Mouse (Mus musculus): ENCODE data around the gene Gm4871.
"Not testable (repeated sequence)": the region's sequence is repeated elsewhere in the genome, so short reads cannot be mapped to it uniquely, and the experiment has no call there.

Gene Gm4871

DNA sequence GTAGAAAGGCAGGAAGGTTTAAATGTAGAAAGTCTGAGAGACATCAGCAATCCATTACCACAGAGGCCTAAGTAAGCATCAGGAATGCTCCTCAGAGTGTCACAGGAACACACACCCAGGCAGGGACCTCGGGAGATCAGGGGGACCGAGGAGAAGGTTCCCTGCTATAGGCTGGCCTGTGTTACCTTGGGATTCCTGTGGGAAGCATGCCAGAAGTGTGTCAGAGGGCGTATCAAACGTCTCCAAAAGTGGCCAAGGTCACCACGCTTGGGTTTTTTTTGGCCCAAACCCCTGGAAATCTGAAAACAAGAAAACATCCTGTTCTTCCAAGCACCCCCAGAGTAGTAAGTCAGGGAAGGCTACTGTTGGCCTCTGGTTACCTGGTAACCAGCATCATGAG, at the start of gene Gm4871:
Gene Gm4871, minus strand, starts transcription at position 364 of the 400 bp plus-strand sequence.
- DNase-seq, result not testable (repeated sequence)

DNA sequence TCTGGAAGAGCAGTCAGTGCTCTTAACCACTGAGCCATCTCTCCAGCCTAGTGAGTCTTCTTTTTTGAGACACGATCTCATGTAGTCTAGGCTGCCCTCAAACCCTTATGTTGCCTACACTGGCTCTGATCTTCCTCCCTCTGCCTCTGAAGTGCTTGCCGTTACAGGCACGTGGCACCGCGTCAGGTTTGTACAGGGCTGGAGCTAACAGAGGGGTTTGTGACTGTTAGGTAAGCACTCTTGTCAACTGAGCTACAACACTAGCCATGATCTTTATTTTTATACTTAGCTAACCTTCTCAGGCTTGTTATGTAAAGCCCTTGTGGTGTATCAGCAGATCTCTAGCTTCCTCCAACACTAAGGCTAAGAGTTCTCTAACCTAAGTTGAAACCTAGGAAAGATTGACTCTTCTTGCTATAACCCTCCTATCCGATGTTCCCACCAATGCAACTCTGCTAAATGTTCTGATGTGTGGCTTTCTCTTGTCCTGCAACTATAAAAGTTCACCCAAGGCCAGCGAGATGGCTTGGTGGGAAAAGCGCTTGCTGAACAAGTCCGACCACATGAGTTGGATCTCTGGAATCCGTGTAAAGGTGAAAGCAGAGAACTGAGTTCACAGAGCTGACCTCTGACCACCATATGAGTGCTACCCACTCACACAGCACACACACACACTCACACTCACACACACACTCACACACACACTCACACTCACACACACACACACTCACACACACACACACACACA, 49.5 kb upstream of the Gm4871 start:
- DNase-seq, result no peak

DNA sequence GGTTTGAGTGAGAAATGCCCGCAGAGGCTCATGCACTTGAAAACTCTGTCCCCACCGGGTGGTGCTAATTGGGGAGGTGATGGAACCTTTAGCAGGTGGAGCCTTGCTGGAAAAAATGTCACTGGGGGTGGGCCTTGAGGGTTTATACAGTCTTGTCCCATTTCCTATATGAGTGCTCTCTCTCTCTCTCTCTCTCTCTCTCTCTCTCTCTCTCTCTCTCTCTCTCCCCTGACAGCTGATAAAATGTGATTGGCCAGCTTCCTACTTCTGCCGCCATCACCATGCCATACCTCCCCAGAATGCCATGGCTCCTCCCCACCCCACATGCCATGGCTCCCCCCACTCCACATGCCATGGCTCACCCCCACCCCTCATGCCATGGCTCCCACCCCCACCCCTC, 42.5 kb upstream of the Gm4871 start:
- DNase-seq, result no peak

DNA sequence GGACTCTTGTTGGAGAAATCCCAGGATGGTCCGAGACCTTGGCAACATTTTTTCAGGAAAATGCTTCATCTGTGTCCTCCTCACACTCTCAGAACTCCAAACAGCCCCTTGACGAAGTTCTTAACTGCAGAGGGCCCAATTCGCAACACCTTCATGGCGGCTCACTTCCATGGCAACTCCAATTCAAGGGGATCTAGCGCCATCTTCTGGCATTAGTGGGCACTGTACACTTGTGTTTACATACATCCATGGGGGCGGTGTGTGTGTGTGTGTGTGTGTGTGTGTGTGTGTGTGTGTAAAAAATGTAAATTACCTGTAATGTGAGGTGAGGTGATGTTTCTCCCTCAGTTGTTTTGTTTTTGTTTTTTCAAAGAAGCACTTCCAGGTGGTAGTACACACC, 38.8 kb upstream of the Gm4871 start:
- no peak for DNase-seq

DNA sequence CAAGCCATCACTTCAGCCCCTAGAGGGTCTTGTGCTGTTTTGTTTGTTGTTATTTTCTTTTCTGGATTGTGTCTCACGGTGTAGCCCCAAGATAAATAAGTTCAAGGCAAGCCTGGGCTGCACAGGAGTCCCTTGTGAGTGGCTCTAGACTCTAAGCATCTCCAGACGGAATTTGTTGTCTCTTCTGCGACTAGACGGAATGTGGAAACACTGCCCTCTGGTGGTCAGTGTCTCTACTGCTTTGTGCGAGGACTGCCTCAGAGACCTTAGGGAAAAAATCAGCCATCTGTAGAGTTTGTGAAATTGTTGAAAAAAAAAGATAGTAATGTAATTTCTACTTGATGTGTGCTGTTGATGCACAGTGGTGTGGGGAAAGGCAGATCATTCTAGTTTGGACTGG, 37.2 kb upstream of the Gm4871 start:
- DNase-seq, result peak; percentile 48

DNA sequence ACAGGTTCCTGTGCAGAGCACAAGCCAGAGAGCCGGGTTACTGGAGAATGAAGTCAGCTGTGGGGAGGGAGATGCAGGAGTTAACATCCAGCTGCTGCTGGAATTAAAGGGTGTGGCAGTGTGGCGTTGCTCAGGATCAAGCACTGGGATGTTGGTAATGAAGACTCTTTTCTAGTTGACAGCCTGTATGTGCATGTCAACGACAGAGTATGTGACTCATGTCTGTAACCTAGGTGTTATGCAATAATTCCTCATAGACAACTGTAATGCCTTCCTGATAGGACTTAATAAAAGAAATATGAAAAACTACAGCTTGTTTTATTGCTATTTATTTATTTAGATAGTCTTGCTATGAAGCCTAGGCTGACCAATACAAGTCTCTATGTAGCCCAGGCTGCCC, 36.3 kb upstream of the Gm4871 start:
- DNase-seq, result no peak

DNA sequence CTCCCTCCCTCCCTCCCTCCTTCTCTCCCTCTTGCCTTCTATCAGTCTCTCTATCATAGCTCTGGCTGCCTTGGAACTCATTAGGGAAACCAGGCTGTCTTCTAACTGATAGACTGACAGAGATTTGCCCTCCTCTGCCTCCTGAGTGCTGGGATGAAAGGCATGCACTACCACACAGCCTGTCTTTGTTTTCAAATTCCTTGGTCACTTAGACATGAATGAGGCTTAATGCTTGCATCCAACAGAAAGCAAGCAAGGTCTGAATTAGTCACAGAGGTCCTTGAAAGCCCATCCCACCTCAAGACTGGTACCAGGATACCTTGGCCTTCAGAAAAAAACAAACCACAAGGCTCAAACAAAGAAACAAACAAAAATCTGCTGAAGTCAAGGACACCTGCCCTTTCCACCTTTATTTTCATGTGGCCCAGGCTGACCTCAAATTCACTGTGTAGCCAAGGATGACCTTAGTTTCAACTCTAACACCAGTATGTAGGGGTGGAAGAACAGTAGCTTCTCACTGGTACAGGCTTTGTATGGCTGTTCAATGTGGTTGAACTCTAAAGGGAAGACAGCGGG, 32.3 kb upstream of the Gm4871 start:
- DNase-seq, result no peak

DNA sequence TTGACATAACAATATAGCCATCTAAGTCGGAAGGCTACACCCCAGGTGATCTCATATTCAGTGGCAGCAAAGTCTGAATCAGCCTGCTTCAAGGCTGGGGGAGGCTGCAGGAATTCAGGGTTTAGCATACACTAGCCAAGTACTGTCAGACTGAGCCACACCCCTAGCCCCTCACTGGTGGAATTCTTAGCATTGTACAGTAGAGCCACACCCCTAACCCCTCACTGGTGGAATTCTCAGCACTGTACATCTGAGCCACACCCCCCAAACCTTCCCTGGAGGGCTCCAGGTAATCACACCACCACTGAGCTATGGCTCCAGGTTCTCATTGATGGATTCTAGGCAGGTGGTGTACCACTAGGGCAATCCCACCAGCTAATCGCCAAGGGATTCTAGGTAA, 27.0 kb upstream of the Gm4871 start:
- DNase-seq, result no peak

DNA sequence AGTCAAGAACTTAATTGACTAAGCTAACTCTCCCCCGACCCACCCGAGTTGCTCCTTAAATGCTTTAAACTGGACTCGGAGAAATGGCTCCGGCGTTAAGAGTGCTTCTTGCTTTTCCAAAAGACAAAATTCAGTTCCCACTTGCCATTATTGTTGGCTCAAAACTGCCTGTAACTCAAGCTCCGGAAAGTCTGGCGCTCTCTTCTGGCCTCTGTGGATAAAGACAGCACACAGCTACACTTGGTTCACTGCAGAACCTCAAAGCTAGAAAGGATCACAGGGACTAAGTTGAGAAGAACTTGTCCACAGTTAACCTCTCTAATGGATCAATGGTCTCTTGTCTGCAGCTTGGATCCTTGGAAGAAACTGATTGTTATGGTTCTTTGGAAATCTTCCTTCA, 26.2 kb upstream of the Gm4871 start:
- DNase-seq, result no peak

DNA sequence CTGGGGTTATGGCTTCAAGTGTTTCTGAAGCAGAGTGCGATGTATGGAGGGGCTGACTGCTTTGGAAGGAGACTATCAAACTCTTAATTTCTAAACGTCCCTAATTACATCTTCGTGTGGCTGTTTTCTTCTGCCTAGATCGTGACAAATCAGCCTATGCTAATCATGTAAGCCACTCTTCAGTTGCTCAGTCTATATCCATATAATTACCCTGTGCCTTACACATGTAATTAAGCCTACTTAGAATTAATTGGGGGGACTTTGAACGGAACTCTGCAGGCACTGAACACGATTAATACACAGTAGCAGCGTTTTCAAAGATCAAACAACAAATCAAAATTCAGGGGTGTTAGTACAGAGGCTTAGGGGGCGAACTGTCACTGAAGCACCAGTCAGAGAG, 25.4 kb upstream of the Gm4871 start:
- DNase-seq, result no peak

DNA sequence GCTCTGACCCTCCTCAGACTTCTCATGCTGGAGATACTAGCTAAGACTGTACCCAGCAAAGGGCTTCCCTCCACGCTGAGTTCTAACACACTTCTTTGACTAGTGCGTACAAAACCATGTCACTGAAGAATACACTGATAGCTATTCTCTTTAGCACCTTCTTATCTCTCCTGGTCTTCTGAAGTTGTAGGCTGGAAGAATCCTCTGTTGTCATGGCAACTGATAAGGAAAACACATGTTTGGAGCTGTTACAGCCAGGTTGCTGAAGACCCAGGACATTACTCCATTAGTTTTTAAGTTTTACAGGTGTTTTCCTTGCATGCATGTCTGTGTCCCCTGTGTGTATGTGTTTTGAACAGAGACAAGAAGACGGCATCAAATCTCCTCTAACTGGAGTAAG, 21.6 kb upstream of the Gm4871 start:
- not testable (repeated sequence) for DNase-seq

DNA sequence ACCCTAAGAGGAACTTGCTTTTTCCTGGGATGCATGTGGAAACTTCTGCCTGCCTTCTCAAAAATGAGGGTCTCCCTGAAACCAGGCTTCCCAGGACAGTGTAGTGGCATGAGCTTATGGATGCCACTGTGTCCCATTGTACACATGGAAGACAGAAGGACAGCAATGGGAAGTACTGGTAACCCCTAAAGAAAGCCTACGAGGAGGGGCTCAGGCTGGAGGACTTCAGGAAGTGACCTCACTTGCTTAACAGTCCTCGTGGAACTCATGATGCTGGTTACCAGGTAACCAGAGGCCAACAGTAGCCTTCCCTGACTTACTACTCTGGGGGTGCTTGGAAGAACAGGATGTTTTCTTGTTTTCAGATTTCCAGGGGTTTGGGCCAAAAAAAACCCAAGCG, 10.1 kb upstream of the Gm4871 start, which contains the start of gene 1700018F24Rik:
Gene 1700018F24Rik, plus strand, starts transcription at position 301 of the 400 bp plus-strand sequence.
- not testable (repeated sequence) for DNase-seq

DNA sequence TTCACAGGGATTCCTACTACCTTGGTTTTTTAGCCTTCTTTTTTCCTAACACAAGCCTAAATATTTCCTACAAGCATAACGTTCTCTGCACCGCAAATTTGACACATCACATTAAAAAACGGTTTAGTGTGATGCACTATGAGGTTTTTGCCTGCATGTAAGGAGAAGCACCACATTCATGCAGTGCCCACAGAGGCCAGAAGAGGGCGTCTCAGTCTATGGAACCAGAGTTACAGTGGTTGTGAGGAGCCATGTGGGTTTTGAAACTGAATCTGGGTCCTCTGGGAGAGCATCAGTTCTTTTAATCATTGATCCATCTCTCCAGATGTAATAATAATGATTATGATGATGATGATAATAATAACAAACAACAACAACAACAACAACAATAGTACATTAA, 9.1 kb upstream of the Gm4871 start:
- no peak for DNase-seq

DNA sequence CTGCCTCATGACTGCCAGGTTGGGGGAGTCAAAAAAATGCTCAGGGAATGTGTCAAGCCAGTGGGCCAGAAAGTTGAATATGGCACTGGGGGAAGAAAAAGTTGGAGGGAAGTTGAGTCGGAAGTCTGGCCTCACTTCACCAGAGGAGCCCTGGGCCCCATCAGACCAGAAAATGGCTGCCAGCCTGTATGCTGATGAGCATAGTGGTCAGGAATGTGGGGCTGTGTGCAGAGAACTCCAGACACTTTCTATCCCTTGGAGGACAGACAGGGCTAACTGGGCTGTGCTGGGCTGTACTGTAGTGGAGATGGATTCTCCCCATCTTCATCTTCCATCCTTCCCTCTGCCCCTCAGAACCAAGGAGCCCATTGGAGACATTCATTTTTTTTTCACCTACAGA, 2.1 kb downstream of the Gm4871 start:
- not testable (repeated sequence) for DNase-seq

DNA sequence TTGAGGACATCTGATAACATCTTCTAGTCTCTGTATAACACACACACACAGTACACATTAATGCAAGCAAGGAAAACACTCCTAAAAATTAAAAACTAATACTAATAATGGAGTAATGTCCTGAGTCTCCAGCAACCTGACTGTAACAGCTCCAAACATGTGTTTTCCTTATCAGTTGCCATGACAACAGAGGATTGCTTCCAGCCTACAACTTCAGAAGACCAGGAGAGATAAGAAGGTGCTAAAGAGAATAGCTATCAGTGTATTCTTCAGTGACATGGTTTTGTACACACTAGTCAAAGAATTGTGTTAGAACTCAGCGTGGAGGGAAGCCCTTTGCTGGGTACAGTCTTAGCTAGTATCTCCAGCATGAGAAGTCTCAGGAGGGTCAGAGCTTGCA, 11.8 kb downstream of the Gm4871 start:
- not testable (repeated sequence) for DNase-seq

DNA sequence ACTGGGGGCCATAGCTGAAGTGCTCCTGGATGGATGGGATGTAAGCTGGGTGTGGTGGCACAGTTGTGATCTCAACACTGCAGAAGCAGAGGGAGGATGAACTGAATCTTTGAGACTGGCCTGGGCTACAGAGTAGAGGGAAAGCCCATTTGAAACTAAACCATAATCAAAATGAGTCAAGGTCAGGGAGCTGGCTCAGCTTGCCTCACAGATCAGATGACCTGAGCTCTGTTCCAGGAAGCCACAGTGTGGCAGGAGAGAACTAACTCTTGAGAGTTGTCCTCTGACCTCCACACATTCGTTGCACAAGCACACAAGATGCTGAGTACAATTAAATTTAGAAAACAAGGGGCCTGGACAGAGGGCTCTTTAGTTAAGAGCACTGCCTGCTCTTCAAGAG, 12.3 kb downstream of the Gm4871 start:
- not testable (repeated sequence) for DNase-seq

DNA sequence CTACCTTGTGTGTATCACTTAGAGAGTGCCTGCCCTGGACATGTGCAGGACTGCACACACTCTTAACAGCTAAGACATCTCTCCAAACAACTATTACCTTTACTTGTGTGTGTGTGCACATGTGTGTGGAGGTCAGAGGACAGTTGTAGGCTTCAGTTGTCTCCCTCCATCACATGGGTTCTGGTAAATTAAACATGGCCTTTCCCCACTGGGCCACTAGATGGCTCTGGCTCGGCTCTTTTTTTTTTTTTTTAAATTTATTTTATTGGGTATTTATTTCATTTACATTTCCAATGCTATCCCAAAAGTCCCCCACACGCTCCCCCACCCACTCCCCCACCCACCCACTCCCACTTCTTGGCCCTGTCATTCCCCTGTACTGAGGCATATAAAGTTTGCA, 15.8 kb downstream of the Gm4871 start:
- DNase-seq, result not testable (repeated sequence)

DNA sequence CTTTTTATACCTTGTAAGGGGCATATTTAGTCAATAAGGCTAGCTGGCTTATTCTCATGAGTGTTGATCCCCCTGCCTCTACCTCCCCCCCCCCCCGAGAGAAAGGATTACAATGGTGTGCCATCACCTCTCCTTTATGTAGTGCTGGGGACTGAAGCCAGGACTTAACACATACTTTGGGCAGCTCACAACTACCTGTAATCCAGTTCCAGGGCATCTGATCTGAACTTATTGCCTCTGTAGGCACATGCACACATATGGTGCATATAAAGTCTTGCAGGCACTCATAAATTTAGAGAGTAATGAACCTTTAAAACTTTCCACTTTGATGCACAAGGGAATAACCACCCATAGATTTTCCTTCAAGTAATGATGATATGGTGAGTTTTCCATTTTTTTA, 18.3 kb downstream of the Gm4871 start:
- DNase-seq, result no peak

DNA sequence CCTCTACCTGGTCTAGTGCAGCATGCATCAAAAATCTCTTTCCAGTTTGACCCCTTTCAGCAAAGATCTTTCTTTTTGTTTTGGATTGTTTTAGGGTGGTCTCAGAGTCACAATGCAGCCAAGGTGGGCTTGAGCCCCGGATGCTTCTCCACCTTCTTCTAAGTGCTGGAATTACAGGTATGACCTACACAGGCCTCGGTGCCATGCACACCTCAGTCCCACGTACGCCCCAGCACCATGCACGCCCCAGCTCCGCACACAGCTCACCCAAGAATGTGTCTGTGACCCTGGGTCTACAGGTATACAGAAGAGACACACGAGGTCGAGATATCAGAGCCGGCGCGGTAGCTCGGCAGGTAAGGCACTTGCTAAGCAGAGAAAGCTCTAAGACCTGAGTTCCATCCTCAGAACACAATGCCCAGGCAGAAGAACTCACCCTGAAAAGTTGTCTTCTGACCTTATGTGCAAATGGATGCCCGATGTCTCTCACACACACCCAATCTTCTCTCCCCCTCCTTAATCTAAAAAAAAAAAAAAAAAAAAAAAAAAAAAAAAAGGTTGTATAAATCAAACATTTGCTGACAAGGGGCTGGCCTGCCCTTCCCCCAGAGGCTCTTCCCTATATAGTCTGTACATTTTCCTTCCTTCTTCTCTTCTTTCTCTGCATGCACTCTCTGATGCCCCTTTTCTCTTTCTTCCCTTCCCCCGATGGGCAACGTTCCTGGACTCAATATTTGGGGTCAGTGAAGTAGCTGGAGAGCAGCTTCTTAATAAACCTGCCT, 23.5 kb downstream of the Gm4871 start:
- no peak for DNase-seq

DNA sequence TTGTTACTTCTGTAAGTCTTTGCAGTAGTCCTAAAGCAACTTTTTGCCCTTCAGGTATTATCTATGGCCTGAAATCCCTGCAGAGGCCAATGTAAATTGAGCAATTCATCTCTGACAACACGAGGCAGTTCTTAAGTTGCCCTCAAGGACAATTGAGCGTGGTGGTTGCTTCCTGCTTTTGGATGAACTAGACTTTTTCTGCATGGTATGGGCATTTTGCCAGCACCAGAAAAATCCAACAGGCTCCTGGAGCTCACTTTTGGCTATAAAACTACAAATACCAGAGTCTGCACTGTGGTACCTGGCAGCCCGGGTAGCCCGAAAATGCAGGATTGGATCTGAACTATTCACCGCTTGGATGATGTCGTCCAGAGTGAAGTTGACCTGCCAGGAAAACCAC, 27.0 kb downstream of the Gm4871 start:
- DNase-seq, result no peak

DNA sequence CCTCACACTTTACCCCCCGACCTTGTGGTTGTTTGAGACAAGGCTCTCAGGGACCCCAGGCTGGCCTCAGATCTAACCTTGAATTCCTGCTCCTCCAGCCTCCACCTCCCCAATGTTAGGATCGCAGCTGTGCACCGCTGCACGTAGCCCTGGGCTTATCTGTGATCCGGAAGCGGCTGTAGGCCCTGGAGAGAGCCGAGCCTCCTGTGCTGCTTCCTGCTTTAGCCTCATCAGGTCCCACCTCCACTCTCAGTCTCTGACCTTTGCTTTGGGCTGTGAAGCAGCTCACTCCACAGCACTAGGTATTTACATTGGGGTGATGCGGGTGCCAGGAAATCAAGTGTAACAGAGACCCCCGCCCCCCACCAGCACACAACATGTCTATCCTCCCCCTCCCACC, 28.1 kb downstream of the Gm4871 start:
- no peak for DNase-seq

DNA sequence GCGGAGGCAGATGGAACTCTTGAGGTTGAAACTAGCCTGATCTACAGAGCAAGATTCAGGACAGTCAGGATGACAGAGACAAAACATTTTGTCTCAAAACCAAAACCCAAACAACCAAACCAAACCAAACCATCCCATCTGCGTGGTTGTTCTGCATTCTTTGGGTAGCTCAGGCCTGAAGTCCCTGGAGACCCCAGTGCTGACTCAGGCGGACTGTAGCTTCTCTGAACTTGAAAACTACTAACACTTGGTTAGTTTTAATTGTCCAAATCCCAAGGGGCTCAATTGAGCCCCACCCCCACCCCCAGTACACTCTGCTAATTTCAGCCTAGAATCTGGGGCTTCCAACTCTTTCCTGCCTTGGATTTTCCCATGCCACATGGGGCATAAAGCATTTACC, 29.2 kb downstream of the Gm4871 start:
- DNase-seq, result no peak

DNA sequence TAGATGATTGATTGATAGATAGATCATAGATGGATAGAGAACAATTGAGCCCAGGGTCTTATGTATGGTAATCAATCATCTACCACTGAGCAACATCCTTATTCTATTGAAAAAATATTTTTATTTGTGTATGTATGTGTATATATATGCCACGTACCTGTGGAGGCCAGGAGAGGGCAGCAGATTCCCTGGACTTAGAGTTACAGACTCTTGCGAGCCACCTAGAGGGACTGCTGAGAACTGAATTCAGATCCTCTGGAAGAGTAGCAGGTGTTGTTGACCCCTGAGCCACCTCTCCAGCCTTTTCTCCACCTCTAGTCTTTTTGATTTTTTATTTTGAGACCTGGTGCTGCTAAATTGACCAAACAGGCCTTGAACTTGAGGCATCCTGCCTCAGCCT, 34.1 kb downstream of the Gm4871 start:
- DNase-seq, result no peak

DNA sequence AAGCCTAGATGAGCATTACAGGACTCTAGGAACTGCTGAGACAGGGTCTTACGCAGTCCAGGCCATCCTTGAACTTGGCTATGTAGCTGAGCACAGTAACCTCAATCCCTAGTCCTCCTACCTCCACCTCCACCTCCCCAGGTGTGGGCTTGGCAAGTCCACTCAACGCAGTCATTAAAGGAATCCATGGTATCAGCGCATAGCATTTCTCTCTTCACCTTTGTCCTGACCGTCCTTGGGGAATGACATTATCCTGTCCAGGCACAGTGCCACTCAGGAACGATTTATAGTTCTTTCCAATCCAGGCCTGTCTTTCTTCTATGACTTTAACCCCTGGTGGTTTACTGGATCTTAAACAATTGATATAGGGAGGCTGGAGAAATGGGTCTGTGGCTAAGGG, 42.1 kb downstream of the Gm4871 start:
- DNase-seq, result no peak

Measured in cerebellum, adult 11 months (tissue).